Mouse (Mus musculus): ENCODE measurements around the gene Pnck. TPM values are rescaled to one million over a fixed set of nuclear protein-coding genes. Genes with fewer than 3 reads are reported as not detected.

Gene Pnck
- total and polyA plus RNA-seq, 2 experiments, result 0.07 TPM; not detected in 1

- DNase-seq (ENCODE audit: extremely low read depth, low read depth, low spot score), result no peak
Observed at GRCm38 (mm10) chrX:73619401-73619800, 40.5 kb downstream of the Pnck start.

GRCm38 (mm10) chrX:73615876-73616275 is 44.0 kb downstream of the Pnck start:
- DNase-seq (ENCODE audit: extremely low read depth, low read depth, low spot score), result no peak
- Histone ChIP-seq H3K27me3 (ENCODE audit: control insufficient read depth, insufficient read depth, low read length) (no peaks in the 10 kb centered on the region), H3K4me3 (ENCODE audit: insufficient read depth, low read depth, low read length) (no peak overlapping the region), H3K27ac (replicated peaks; ENCODE audit: insufficient read depth, low read depth, low read length) (no peak overlapping the region), H3K79me2 (ENCODE audit: control insufficient read depth, insufficient read depth, low read length) (no peaks in the 10 kb centered on the region), H3K9ac (ENCODE audit: low read depth, low read length) (no peak overlapping the region), H3K4me1 (ENCODE audit: control insufficient read depth, insufficient read depth, low read length) (peaks cover 4% of the 10 kb centered on the region; the same call in 1 of the 2 replicates), H3K36me3 (ENCODE audit: control insufficient read depth, insufficient read depth, low read length) (no peaks in the 10 kb centered on the region)
- TF ChIP-seq CTCF (IDR thresholded peaks at IDR 0.05; ENCODE audit: low read depth, low read length), result 0 out of 2 replicates have a peak, but pooled peaks have one; percentile 2
- TF ChIP-seq POLR2A (IDR thresholded peaks at IDR 0.05; ENCODE audit: extremely low read depth, insufficient read depth, low read length), result no peak
- 100% methylated on average over 1 of the region's 1 CpGs for WGBS

More at GRCm38 (mm10) chrX:73619401-73619800, 40.5 kb downstream of the Pnck start:
- no peaks in the 10 kb centered on the region for H3K79me2 ChIP-seq (ENCODE audit: control insufficient read depth, insufficient read depth, low read length)
- H3K27ac ChIP-seq (replicated peaks; ENCODE audit: insufficient read depth, low read depth, low read length), result no peak overlapping the region
- no peaks in the 10 kb centered on the region for H3K4me1 ChIP-seq (ENCODE audit: control insufficient read depth, insufficient read depth, low read length)
- H3K36me3 ChIP-seq (ENCODE audit: control insufficient read depth, insufficient read depth, low read length), result no peaks in the 10 kb centered on the region
- H3K4me3 ChIP-seq (ENCODE audit: insufficient read depth, low read depth, low read length), result no peak overlapping the region
- TF ChIP-seq CTCF (IDR thresholded peaks at IDR 0.05; ENCODE audit: low read depth, low read length) (no peak), POLR2A (IDR thresholded peaks at IDR 0.05; ENCODE audit: extremely low read depth, insufficient read depth, low read length) (no peak)
- no peak overlapping the region for H3K9ac ChIP-seq (ENCODE audit: low read depth, low read length)
- no peaks in the 10 kb centered on the region for H3K27me3 ChIP-seq (ENCODE audit: control insufficient read depth, insufficient read depth, low read length)

DNA sequence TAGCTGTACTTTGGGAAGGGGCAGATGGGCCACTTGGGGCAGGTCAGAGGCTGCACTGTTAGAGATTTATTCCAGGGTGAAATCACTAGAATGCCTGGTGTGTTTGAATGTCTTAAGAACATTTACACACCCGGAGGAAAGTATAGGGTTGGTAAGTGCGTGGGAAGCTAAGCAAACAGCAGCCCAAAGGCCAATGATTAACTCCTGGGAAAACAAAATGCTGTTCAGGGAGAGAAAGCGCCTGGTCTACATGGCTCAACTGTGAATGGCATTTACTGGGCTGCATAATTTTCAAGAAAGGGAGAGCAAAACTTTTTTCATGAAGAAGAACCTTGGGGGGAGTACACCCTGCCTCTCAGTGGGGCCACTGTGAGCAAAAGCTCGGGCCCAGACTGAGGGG is 46.3 kb downstream of the Pnck start:
- TF ChIP-seq CTCF (IDR thresholded peaks at IDR 0.05; ENCODE audit: low read depth, low read length) (no peak), POLR2A (IDR thresholded peaks at IDR 0.05; ENCODE audit: extremely low read depth, insufficient read depth, low read length) (no peak)
- Histone ChIP-seq H3K36me3 (ENCODE audit: control insufficient read depth, insufficient read depth, low read length) (no peaks in the 10 kb centered on the region), H3K27ac (replicated peaks; ENCODE audit: insufficient read depth, low read depth, low read length) (no peak overlapping the region), H3K9ac (ENCODE audit: low read depth, low read length) (no peak overlapping the region), H3K27me3 (ENCODE audit: control insufficient read depth, insufficient read depth, low read length) (no peaks in the 10 kb centered on the region), H3K4me1 (ENCODE audit: control insufficient read depth, insufficient read depth, low read length) (peaks cover 4% of the 10 kb centered on the region; the same call in 1 of the 2 replicates), H3K4me3 (ENCODE audit: insufficient read depth, low read depth, low read length) (no peak overlapping the region), H3K79me2 (ENCODE audit: control insufficient read depth, insufficient read depth, low read length) (no peaks in the 10 kb centered on the region)
- DNase-seq (ENCODE audit: extremely low read depth, low read depth, low spot score), result peak; percentile 42
- WGBS, result 26% methylated on average over 4 of the region's 4 CpGs

Other genes starting within 250 kb of the Pnck start
- gene Zfp92, start 249.0 kb downstream of the Pnck start, total RNA-seq (2014; rRNA removed), result not detected in 2 replicates
- not detected in 2 replicates for gene Zfp92, start 249.0 kb downstream of the Pnck start, polyA plus RNA-seq (2012; rRNA removed)
- not detected in 2 replicates for gene Trex2, start 224.8 kb downstream of the Pnck start, total RNA-seq (2014; rRNA removed)
- not detected in 2 replicates for gene Trex2, start 224.8 kb downstream of the Pnck start, polyA plus RNA-seq (2012; rRNA removed)
- gene Haus7, start 201.1 kb downstream of the Pnck start, total RNA-seq (2014; rRNA removed), result 12.9 and 15.5 TPM in 2 replicates
- gene Haus7, start 201.1 kb downstream of the Pnck start, polyA plus RNA-seq (2012; rRNA removed), result 11.2 and 12.8 TPM in 2 replicates
- 27.1 and 47.0 TPM in 2 replicates for gene Bgn, start 176.5 kb downstream of the Pnck start, total RNA-seq (2014; rRNA removed)
- gene Bgn, start 176.5 kb downstream of the Pnck start, polyA plus RNA-seq (2012; rRNA removed), result 71.9 and 78.9 TPM in 2 replicates
- gene Atp2b3, start 157.0 kb downstream of the Pnck start, total RNA-seq (2014; rRNA removed), result 0.07 TPM in 1 of 2 replicates, not detected in the other
- gene Atp2b3, start 157.0 kb downstream of the Pnck start, polyA plus RNA-seq (2012; rRNA removed), result not detected in 2 replicates
- 0.07 TPM in 1 of 2 replicates, not detected in the other for gene Dusp9, start 20.7 kb downstream of the Pnck start, total RNA-seq (2014; rRNA removed)
- 0.04 TPM in 1 of 2 replicates, not detected in the other for gene Dusp9, start 20.7 kb downstream of the Pnck start, polyA plus RNA-seq (2012; rRNA removed)
- gene Slc6a8, start 13.0 kb upstream of the Pnck start, total RNA-seq (2014; rRNA removed), result 1.0 and 2.6 TPM in 2 replicates
- gene Slc6a8, start 13.0 kb upstream of the Pnck start, polyA plus RNA-seq (2012; rRNA removed), result 2.3 and 5.2 TPM in 2 replicates
- 154 and 168 TPM in 2 replicates for gene Bcap31, start 56.1 kb upstream of the Pnck start, total RNA-seq (2014; rRNA removed)
- gene Bcap31, start 56.1 kb upstream of the Pnck start, polyA plus RNA-seq (2012; rRNA removed), result 69.8 and 85.5 TPM in 2 replicates
- 8.6 and 9.3 TPM in 2 replicates for gene Abcd1, start 56.5 kb upstream of the Pnck start, total RNA-seq (2014; rRNA removed)
- gene Abcd1, start 56.5 kb upstream of the Pnck start, polyA plus RNA-seq (2012; rRNA removed), result 24.3 and 26.2 TPM in 2 replicates
- gene Plxnb3, start 97.0 kb upstream of the Pnck start, total RNA-seq (2014; rRNA removed), result 0.07 and 0.09 TPM in 2 replicates
- 0.15 and 0.20 TPM in 2 replicates for gene Plxnb3, start 97.0 kb upstream of the Pnck start, polyA plus RNA-seq (2012; rRNA removed)
- gene Srpk3, start 114.3 kb upstream of the Pnck start, total RNA-seq (2014; rRNA removed), result 0.27 TPM in 1 of 2 replicates, not detected in the other
- 0.16 and 0.72 TPM in 2 replicates for gene Srpk3, start 114.3 kb upstream of the Pnck start, polyA plus RNA-seq (2012; rRNA removed)
- gene Idh3g, start 126.8 kb upstream of the Pnck start, total RNA-seq (2014; rRNA removed), result 81.1 and 84.7 TPM in 2 replicates
- 130 and 161 TPM in 2 replicates for gene Idh3g, start 126.8 kb upstream of the Pnck start, polyA plus RNA-seq (2012; rRNA removed)
- gene Ssr4, start 126.9 kb upstream of the Pnck start, total RNA-seq (2014; rRNA removed), result 179 and 195 TPM in 2 replicates
- gene Ssr4, start 126.9 kb upstream of the Pnck start, polyA plus RNA-seq (2012; rRNA removed), result 309 and 426 TPM in 2 replicates
- 0.09 and 0.20 TPM in 2 replicates for gene Pdzd4, start 164.9 kb upstream of the Pnck start, total RNA-seq (2014; rRNA removed)
- 0.09 and 0.16 TPM in 2 replicates for gene Pdzd4, start 164.9 kb upstream of the Pnck start, polyA plus RNA-seq (2012; rRNA removed)
- gene Avpr2, start 232.0 kb upstream of the Pnck start, total RNA-seq (2014; rRNA removed), result not detected in 2 replicates
- not detected in 2 replicates for gene Avpr2, start 232.0 kb upstream of the Pnck start, polyA plus RNA-seq (2012; rRNA removed)
- gene L1cam, start 236.0 kb upstream of the Pnck start, total RNA-seq (2014; rRNA removed), result 0.09 and 0.47 TPM in 2 replicates
- gene L1cam, start 236.0 kb upstream of the Pnck start, polyA plus RNA-seq (2012; rRNA removed), result 0.06 and 0.17 TPM in 2 replicates

Data from liver, adult 2 months (tissue).